Mouse (Mus musculus): Measurements from ENCODE around the gene Inka2. TPM values are rescaled to one million over a fixed set of nuclear protein-coding genes. Genes with fewer than 3 reads are reported as not detected.

Gene Inka2
- 5.7 TPM for polyA plus RNA-seq (2014; fragmentation: Illumina TruSeq; extraction: RNeasy Lipid Tissue Mini Kit (QIAGEN cat#74804); ENCODE audit: insufficient read depth, low read depth, low replicate concordance)

GRCm38 (mm10) chr3:105704031-105705008 lies at the start of gene Inka2:
Inka2 (plus strand) TSS chr3:105704599.

GRCm38 (mm10) chr3:105687324-105688060 lies 16.9 kb upstream of the Inka2 start, which contains the start of gene Ddx20:
Ddx20 (minus strand) TSS chr3:105687574.

Other genes starting within 250 kb of the Inka2 start
- 8.9 TPM for gene Ddx20, start 17.0 kb upstream of the Inka2 start, polyA plus RNA-seq (2014; fragmentation: Illumina TruSeq; extraction: RNeasy Lipid Tissue Mini Kit (QIAGEN cat#74804); ENCODE audit: insufficient read depth, low read depth, low replicate concordance)
- gene Rap1a, start 96.7 kb downstream of the Inka2 start, polyA plus RNA-seq (2014; fragmentation: Illumina TruSeq; extraction: RNeasy Lipid Tissue Mini Kit (QIAGEN cat#74804); ENCODE audit: insufficient read depth, low read depth, low replicate concordance), result 185 TPM
- 0.76 TPM for gene Adora3, start 166.3 kb downstream of the Inka2 start, polyA plus RNA-seq (2014; fragmentation: Illumina TruSeq; extraction: RNeasy Lipid Tissue Mini Kit (QIAGEN cat#74804); ENCODE audit: insufficient read depth, low read depth, low replicate concordance)
- 1.5 TPM for gene Tmigd3, start 166.3 kb downstream of the Inka2 start, polyA plus RNA-seq (2014; fragmentation: Illumina TruSeq; extraction: RNeasy Lipid Tissue Mini Kit (QIAGEN cat#74804); ENCODE audit: insufficient read depth, low read depth, low replicate concordance)
- gene I830077J02Rik, start 228.1 kb downstream of the Inka2 start, polyA plus RNA-seq (2014; fragmentation: Illumina TruSeq; extraction: RNeasy Lipid Tissue Mini Kit (QIAGEN cat#74804); ENCODE audit: insufficient read depth, low read depth, low replicate concordance), result 3.2 TPM

Data from lung, adult 10 weeks (tissue).